10 mouse cellular contexts compared by ENCODE assay signal in genomic region chr4:35417866-35418265, GRCm38 (mm10).
A peak's percentile ranks its signal among the peaks of the same experiment; 100 is the strongest.
DNase-seq lines count a peak whose midpoint lies in the region; ATAC-seq and TF ChIP-seq lines count a peak whose summit lies in the region.
"Had no signal": no experiment of that assay in that cellular context is flagged by ENCODE, and none has a peak within 500 bp of the region (broad histone marks: within the 10 kb centered on the region; RNA-seq: fewer than 3 reads in every experiment).

No protein-coding gene starts in this region.

- DNase-seq in layer of hippocampus, adult 2 months (ENCODE audit: low spot score in 2 of 2) = peak in 1 of 2 experiments; percentile 57
- no peak for DNase-seq in layer of hippocampus, adult 8-10 months (ENCODE audit: low spot score in 2 of 2)
- DNase-seq in ES-E14 (ENCODE audit: low read depth, low spot score) = peak; percentile 53
- peak; percentile 72 for DNase-seq in adrenal gland, postnatal 10 days
- peak; percentile 57 for DNase-seq in forebrain, postnatal 0 days
- DNase-seq in liver, postnatal 0 days = peak; percentile 60
- peak; percentile 69 for DNase-seq in testis, postnatal 10 days (ENCODE audit: low spot score)

- no peaks in the 10 kb centered on the region for H3K9me3 ChIP-seq in ES-E14 (ENCODE audit: control insufficient read depth, insufficient read depth, low read depth, low read length)
- H3K9me3 ChIP-seq in forebrain, postnatal 0 days (ENCODE audit: low read length) = no peaks in the 10 kb centered on the region
- H3K9me3 ChIP-seq in liver, postnatal 0 days (ENCODE audit: low read length) = no peaks in the 10 kb centered on the region
- H3K9me3 ChIP-seq: embryonic facial prominence, embryonic 15.5 days; limb, embryonic 13.5 days had no signal

- TF ChIP-seq CTCF in layer of hippocampus, adult 2 months (conservative IDR thresholded peaks at IDR 0.05) = peak; percentile 83
- peak; percentile 70 for TF ChIP-seq CTCF in forebrain, postnatal 0 days (IDR thresholded peaks at IDR 0.05; ENCODE audit: low read depth)
- peak; percentile 69 for TF ChIP-seq CTCF in liver, postnatal 0 days (IDR thresholded peaks at IDR 0.05; ENCODE audit: low read depth)

- H3K9ac ChIP-seq in ES-E14 (ENCODE audit: insufficient read depth, low read depth, low read length, poor library complexity, severe bottlenecking) = no peak overlapping the region
- H3K9ac ChIP-seq in forebrain, postnatal 0 days = no peak overlapping the region
- H3K9ac ChIP-seq in liver, postnatal 0 days (replicated peaks) = no peak overlapping the region
- H3K9ac ChIP-seq: embryonic facial prominence, embryonic 15.5 days; limb, embryonic 13.5 days had no signal

- H3K27me3 ChIP-seq in forebrain, postnatal 0 days (ENCODE audit: insufficient read depth, low read length) = no peaks in the 10 kb centered on the region
- H3K27me3 ChIP-seq in liver, postnatal 0 days (ENCODE audit: insufficient read depth, low read length) = no peaks in the 10 kb centered on the region
- H3K27me3 ChIP-seq: embryonic facial prominence, embryonic 15.5 days; limb, embryonic 13.5 days had no signal

- H3K27ac ChIP-seq in layer of hippocampus, adult 2 months = no peak overlapping the region
- no peak overlapping the region for H3K27ac ChIP-seq in ES-E14 (ENCODE audit: insufficient read depth, low read depth, low read length, poor library complexity, severe bottlenecking)
- no peak overlapping the region for H3K27ac ChIP-seq in forebrain, postnatal 0 days (ENCODE audit: low read depth, low read length)
- H3K27ac ChIP-seq in liver, postnatal 0 days (ENCODE audit: low read depth) = no peak overlapping the region
- H3K27ac ChIP-seq: embryonic facial prominence, embryonic 15.5 days; limb, embryonic 13.5 days had no signal

- H3K4me2 ChIP-seq in forebrain, postnatal 0 days (ENCODE audit: low read depth) = no peak overlapping the region
- H3K4me2 ChIP-seq in liver, postnatal 0 days (ENCODE audit: low read depth, low read length) = no peak overlapping the region
- H3K4me2 ChIP-seq: embryonic facial prominence, embryonic 15.5 days; limb, embryonic 13.5 days had no signal

- H3K4me3 ChIP-seq in layer of hippocampus, adult 2 months = no peak overlapping the region
- H3K4me3 ChIP-seq in ES-E14 (ENCODE audit: insufficient read depth in 1 of 2, low read depth in 1 of 2, low read length in 2 of 2, poor library complexity in 1 of 2, severe bottlenecking in 1 of 2) = no peak overlapping the region
- no peak overlapping the region for H3K4me3 ChIP-seq in forebrain, postnatal 0 days (ENCODE audit: low read depth, low read length)
- H3K4me3 ChIP-seq in liver, postnatal 0 days (ENCODE audit: low read depth, low read length) = no peak overlapping the region
- H3K4me3 ChIP-seq: embryonic facial prominence, embryonic 15.5 days; limb, embryonic 13.5 days had no signal

- TF ChIP-seq EP300 in liver, postnatal 0 days (IDR thresholded peaks at IDR 0.05; ENCODE audit: low read depth) = no peak

- H3K36me3 ChIP-seq in ES-E14 (ENCODE audit: control insufficient read depth, insufficient read depth, low read length, poor library complexity, severe bottlenecking) = no peaks in the 10 kb centered on the region
- no peaks in the 10 kb centered on the region for H3K36me3 ChIP-seq in forebrain, postnatal 0 days (ENCODE audit: insufficient read depth)
- H3K36me3 ChIP-seq in liver, postnatal 0 days (replicated peaks; ENCODE audit: insufficient read depth, low read length) = no peaks in the 10 kb centered on the region
- H3K36me3 ChIP-seq: embryonic facial prominence, embryonic 15.5 days; limb, embryonic 13.5 days had no signal

- no peak for ATAC-seq in forebrain, postnatal 0 days
- no peak for ATAC-seq in liver, postnatal 0 days
- no peak for ATAC-seq in erythroblast, adult 5-6 weeks (replicated peaks; ENCODE audit: low FRiP score, poor library complexity, severe bottlenecking)

- in situ Hi-C loops in ES-E14 (cut with MboI; ENCODE audit: low sequenced_read_pairs in 2 of 2, unreplicated experiment in 2 of 2) = loop anchor here in 1 of 2 experiments (25.0 kb wide), 1 partner anchor 456 kb away; no protein-coding TSS in a partner anchor

- 62% methylated on average over 3 of the region's 3 CpGs for WGBS in forebrain, postnatal 0 days
- 46% methylated on average over 3 of the region's 3 CpGs for WGBS in liver, postnatal 0 days (ENCODE audit: insufficient replicate concordance)

- no peaks in the 10 kb centered on the region for H3K4me1 ChIP-seq in ES-E14 (ENCODE audit: control insufficient read depth in 2 of 2, insufficient read depth in 2 of 2, low read length in 2 of 2, poor library complexity in 1 of 2)
- no peaks in the 10 kb centered on the region for H3K4me1 ChIP-seq in forebrain, postnatal 0 days (ENCODE audit: insufficient read depth)
- no peaks in the 10 kb centered on the region for H3K4me1 ChIP-seq in liver, postnatal 0 days (ENCODE audit: insufficient read depth)
- H3K4me1 ChIP-seq: embryonic facial prominence, embryonic 15.5 days; limb, embryonic 13.5 days had no signal

TF ChIP-seq in ES-E14, 5 proteins besides CTCF, POLR2A, EP300 and RAD21:
- no peak for TF ChIP-seq HCFC1 (IDR thresholded peaks at IDR 0.05; ENCODE audit: borderline replicate concordance, insufficient read depth, low read length)
- TF ChIP-seq MAFK (IDR thresholded peaks at IDR 0.05; ENCODE audit: insufficient read depth, low read depth, low read length) = no peak
- TF ChIP-seq ZC3H11A (IDR thresholded peaks at IDR 0.05; ENCODE audit: borderline replicate concordance, low read depth, low read length) = peak; percentile 72; the same call in 1 of the 2 replicates
- TF ChIP-seq CHD2 (IDR thresholded peaks at IDR 0.05; ENCODE audit: low read depth, low read length) = no peak
- peak; percentile 16; the same call in 1 of the 2 replicates for TF ChIP-seq ZNF384 (IDR thresholded peaks at IDR 0.05; ENCODE audit: low read depth, low read length)
TF ChIP-seq in ES-E14: peak in this region for 2.

Comparison
In these comparisons a context has a peak if more than half of its experiments do, and no peak if none do; other contexts are left out.
1. DNase-seq: peak in ES-E14 (single experiment), adrenal gland, postnatal 10 days (single experiment), forebrain, postnatal 0 days (single experiment), liver, postnatal 0 days (single experiment) and testis, postnatal 10 days (single experiment); none in layer of hippocampus, adult 8-10 months (0 of 2).
2. Peak in every context shown above with its lines, with median percentiles within 50 percentile points of each other: CTCF ChIP-seq.